Mouse (Mus musculus) gonadal fat pad, adult 2 months (tissue): ENCODE data around the gene Cox7a1. TPM values are rescaled to one million over a fixed set of nuclear protein-coding genes. Genes with fewer than 3 reads are reported as not detected.
"Not testable (repeated sequence)": the region's sequence is repeated elsewhere in the genome, so short reads cannot be mapped to it uniquely, and the experiment has no call there.

Source experiments
- DNase-seq: peaks from one replicate; pipeline ENCODE4 v3.0.0-alpha.2; 2012; ENCODE audit warnings: low read depth
- polyA plus RNA-seq: library from polyadenylated mRNA; depleted of rRNA; stranded (reverse); fragments of >200 nt; gene quantifications from 2 replicates; pipeline ENCODE4 v1.2.3, GENCODE M21; 2012; rRNA removed

The Cox7a1 gene
- 7.4 and 16.8 TPM in 2 replicates for polyA plus RNA-seq

GRCm38 (mm10) chr7:30183879-30184289 is at the start of gene Cox7a1:
Cox7a1 (plus strand) TSS chr7:30184144.
- no peak for DNase-seq

- no peak for DNase-seq
Observed at GRCm38 (mm10) chr7:30136826-30137225, 47.1 kb upstream of the Cox7a1 start.

GRCm38 (mm10) chr7:30143170-30143554 is 40.8 kb upstream of the Cox7a1 start:
- no peak for DNase-seq

- no peak for DNase-seq
Observed at GRCm38 (mm10) chr7:30143555-30144209, 40.3 kb upstream of the Cox7a1 start.

- DNase-seq, result no peak
Observed at GRCm38 (mm10) chr7:30147011-30147410, 36.9 kb upstream of the Cox7a1 start.

GRCm38 (mm10) chr7:30154040-30154439 is 29.9 kb upstream of the Cox7a1 start:
- DNase-seq, result no peak

- no peak for DNase-seq
Observed at GRCm38 (mm10) chr7:30155507-30155906, 28.4 kb upstream of the Cox7a1 start.

- DNase-seq, result no peak
Observed at GRCm38 (mm10) chr7:30163113-30163512, 20.8 kb upstream of the Cox7a1 start.

GRCm38 (mm10) chr7:30164745-30165144 is 19.2 kb upstream of the Cox7a1 start:
- peak; percentile 82 for DNase-seq

GRCm38 (mm10) chr7:30168914-30169582 is 14.9 kb upstream of the Cox7a1 start:
- DNase-seq, result no peak

- peak; percentile 89 for DNase-seq
Observed at GRCm38 (mm10) chr7:30169583-30170282, 14.2 kb upstream of the Cox7a1 start, which contains the start of gene Zfp146. Zfp146 (minus strand) TSS chr7:30169750.

- no peak for DNase-seq
Observed at GRCm38 (mm10) chr7:30170283-30170951, 13.5 kb upstream of the Cox7a1 start.

- DNase-seq, result no peak
Observed at GRCm38 (mm10) chr7:30176474-30176873, 7.5 kb upstream of the Cox7a1 start.

- DNase-seq, result no peak
Observed at GRCm38 (mm10) chr7:30178256-30178655, 5.7 kb upstream of the Cox7a1 start.

GRCm38 (mm10) chr7:30181308-30181707 is 2.6 kb upstream of the Cox7a1 start:
- no peak for DNase-seq

GRCm38 (mm10) chr7:30181929-30182328 is 2.0 kb upstream of the Cox7a1 start:
- not testable (repeated sequence) for DNase-seq

GRCm38 (mm10) chr7:30183189-30183588 is 755 bp upstream of the Cox7a1 start:
- DNase-seq, result not testable (repeated sequence)

- no peak for DNase-seq
Observed at GRCm38 (mm10) chr7:30184641-30185348, 851 bp downstream of the Cox7a1 start.

- no peak for DNase-seq
Observed at GRCm38 (mm10) chr7:30188344-30189115, 4.6 kb downstream of the Cox7a1 start.

GRCm38 (mm10) chr7:30189116-30189491 is 5.2 kb downstream of the Cox7a1 start:
- DNase-seq, result no peak

- DNase-seq, result no peak
Observed at GRCm38 (mm10) chr7:30192088-30192487, 8.1 kb downstream of the Cox7a1 start.
